Mouse (Mus musculus) adrenal gland, postnatal 14 days (tissue): ENCODE measurements around the gene Atxn7l1. TPM values are rescaled to one million over a fixed set of nuclear protein-coding genes. Genes with fewer than 3 reads are reported as not detected.
A peak's percentile ranks its signal among the peaks of the same experiment; 100 is the strongest.

ENCODE experiments used
- DNase-seq: peaks from one replicate; pipeline ENCODE4 v3.0.0; 2021; ENCODE audit warnings: mixed read lengths
- total RNA-seq: library from RNA; stranded (reverse); gene quantifications from 2 replicates; pipeline ENCODE4 v1.2.3, GENCODE M21; 2021

Atxn7l1 gene
- total RNA-seq, 1 experiment from 2014 or later: 26.0 TPM

GRCm38 (mm10) chr12:33226596-33226995 lies 79.1 kb downstream of the Atxn7l1 start:
- DNase-seq: no peak

GRCm38 (mm10) chr12:33235314-33235713 lies 87.8 kb downstream of the Atxn7l1 start:
- no peak for DNase-seq

- DNase-seq: peak; percentile 70
Observed at GRCm38 (mm10) chr12:33235771-33236323, 88.4 kb downstream of the Atxn7l1 start.

GRCm38 (mm10) chr12:33236344-33237049 lies 89.0 kb downstream of the Atxn7l1 start:
- DNase-seq: peak; percentile 34

- no peak for DNase-seq
Observed at GRCm38 (mm10) chr12:33237108-33237507, 89.6 kb downstream of the Atxn7l1 start.

GRCm38 (mm10) chr12:33242679-33243078 lies 95.2 kb downstream of the Atxn7l1 start:
- no peak for DNase-seq

- DNase-seq: no peak
Observed at GRCm38 (mm10) chr12:33244132-33244875, 96.8 kb downstream of the Atxn7l1 start.

GRCm38 (mm10) chr12:33245455-33245854 lies 98.0 kb downstream of the Atxn7l1 start:
- DNase-seq: peak; percentile 67

- DNase-seq: no peak
Observed at GRCm38 (mm10) chr12:33246878-33247277, 99.4 kb downstream of the Atxn7l1 start.

- no peak for DNase-seq
Observed at GRCm38 (mm10) chr12:33250197-33250596, 102.7 kb downstream of the Atxn7l1 start.

GRCm38 (mm10) chr12:33251399-33251798 lies 103.9 kb downstream of the Atxn7l1 start:
- no peak for DNase-seq

GRCm38 (mm10) chr12:33252621-33253020 lies 105.1 kb downstream of the Atxn7l1 start:
- DNase-seq: peak; percentile 32

GRCm38 (mm10) chr12:33253206-33253605 lies 105.7 kb downstream of the Atxn7l1 start:
- DNase-seq: peak; percentile 33

GRCm38 (mm10) chr12:33255256-33255655 lies 107.8 kb downstream of the Atxn7l1 start:
- DNase-seq: no peak

GRCm38 (mm10) chr12:33256426-33256825 lies 108.9 kb downstream of the Atxn7l1 start:
- DNase-seq: no peak

GRCm38 (mm10) chr12:33258995-33259529 lies 111.6 kb downstream of the Atxn7l1 start:
- DNase-seq: no peak

GRCm38 (mm10) chr12:33260575-33260974 lies 113.1 kb downstream of the Atxn7l1 start:
- DNase-seq: no peak

- no peak for DNase-seq
Observed at GRCm38 (mm10) chr12:33265877-33266276, 118.4 kb downstream of the Atxn7l1 start.

- DNase-seq: no peak
Observed at GRCm38 (mm10) chr12:33267965-33268364, 120.5 kb downstream of the Atxn7l1 start.

- peak; percentile 75 for DNase-seq
Observed at GRCm38 (mm10) chr12:33269743-33270142, 122.2 kb downstream of the Atxn7l1 start.

- no peak for DNase-seq
Observed at GRCm38 (mm10) chr12:33271865-33272264, 124.4 kb downstream of the Atxn7l1 start.

GRCm38 (mm10) chr12:33272441-33272840 lies 124.9 kb downstream of the Atxn7l1 start:
- DNase-seq: no peak

- no peak for DNase-seq
Observed at GRCm38 (mm10) chr12:33273147-33273546, 125.7 kb downstream of the Atxn7l1 start.
